Mouse (Mus musculus): ENCODE data around the gene Nav1.

Gene Nav1

GRCm38 (mm10) chr1:135607019-135607418 is at the start of gene Nav1:
TSS of gene Nav1 (minus strand) at chr1:135607295.
- no peak for DNase-seq (ENCODE audit: low spot score)

GRCm38 (mm10) chr1:135653909-135654308 is 46.8 kb upstream of the Nav1 start:
- DNase-seq (ENCODE audit: low spot score), result no peak

- DNase-seq (ENCODE audit: low spot score), result no peak
Observed at GRCm38 (mm10) chr1:135645459-135646195, 38.5 kb upstream of the Nav1 start.

- no peak for DNase-seq (ENCODE audit: low spot score)
Observed at GRCm38 (mm10) chr1:135644110-135644509, 37.0 kb upstream of the Nav1 start.

GRCm38 (mm10) chr1:135643691-135644090 is 36.6 kb upstream of the Nav1 start:
- DNase-seq (ENCODE audit: low spot score), result no peak

- no peak for DNase-seq (ENCODE audit: low spot score)
Observed at GRCm38 (mm10) chr1:135639853-135640252, 32.8 kb upstream of the Nav1 start.

- no peak for DNase-seq (ENCODE audit: low spot score)
Observed at GRCm38 (mm10) chr1:135639093-135639492, 32.0 kb upstream of the Nav1 start.

GRCm38 (mm10) chr1:135637574-135638008 is 30.5 kb upstream of the Nav1 start:
- no peak for DNase-seq (ENCODE audit: low spot score)

GRCm38 (mm10) chr1:135636111-135636511 is 29.0 kb upstream of the Nav1 start:
- no peak for DNase-seq (ENCODE audit: low spot score)

GRCm38 (mm10) chr1:135635323-135636064 is 28.4 kb upstream of the Nav1 start:
- no peak for DNase-seq (ENCODE audit: low spot score)

- peak; percentile 78 for DNase-seq (ENCODE audit: low spot score)
Observed at GRCm38 (mm10) chr1:135634791-135635190, 27.7 kb upstream of the Nav1 start.

GRCm38 (mm10) chr1:135633884-135634283 is 26.8 kb upstream of the Nav1 start:
- DNase-seq (ENCODE audit: low spot score), result no peak

GRCm38 (mm10) chr1:135633478-135633877 is 26.4 kb upstream of the Nav1 start:
- DNase-seq (ENCODE audit: low spot score), result no peak

- DNase-seq (ENCODE audit: low spot score), result no peak
Observed at GRCm38 (mm10) chr1:135632199-135632598, 25.1 kb upstream of the Nav1 start.

- DNase-seq (ENCODE audit: low spot score), result peak; percentile 41
Observed at GRCm38 (mm10) chr1:135631515-135631914, 24.4 kb upstream of the Nav1 start.

- no peak for DNase-seq (ENCODE audit: low spot score)
Observed at GRCm38 (mm10) chr1:135629846-135630245, 22.8 kb upstream of the Nav1 start.

- DNase-seq (ENCODE audit: low spot score), result no peak
Observed at GRCm38 (mm10) chr1:135626218-135626617, 19.1 kb upstream of the Nav1 start.

GRCm38 (mm10) chr1:135625741-135626140 is 18.6 kb upstream of the Nav1 start:
- DNase-seq (ENCODE audit: low spot score), result no peak

- DNase-seq (ENCODE audit: low spot score), result no peak
Observed at GRCm38 (mm10) chr1:135624646-135625045, 17.6 kb upstream of the Nav1 start.

GRCm38 (mm10) chr1:135623136-135623535 is 16.0 kb upstream of the Nav1 start:
- DNase-seq (ENCODE audit: low spot score), result no peak

GRCm38 (mm10) chr1:135621307-135621706 is 14.2 kb upstream of the Nav1 start:
- no peak for DNase-seq (ENCODE audit: low spot score)

GRCm38 (mm10) chr1:135619932-135620391 is 12.9 kb upstream of the Nav1 start:
- peak; percentile 39 for DNase-seq (ENCODE audit: low spot score)

- no peak for DNase-seq (ENCODE audit: low spot score)
Observed at GRCm38 (mm10) chr1:135619130-135619529, 12.0 kb upstream of the Nav1 start.
